Mouse (Mus musculus) erythroblast, embryonic 14.5 days (primary cell): ENCODE data around the gene Hnrnpul1. TPM values are rescaled to one million over a fixed set of nuclear protein-coding genes. Genes with fewer than 3 reads are reported as not detected.
"Not testable (repeated sequence)": the region's sequence is repeated elsewhere in the genome, so short reads cannot be mapped to it uniquely, and the experiment has no call there.

ENCODE experiments used
- H3K27me3 ChIP-seq: 2 replicates; pipeline ENCODE4 v1.6.1; 2012; ENCODE audit warnings: inconsistent platforms; ENCODE audit not compliant: control insufficient read depth
- H3K36me3 ChIP-seq: 2 replicates; pipeline ENCODE4 v1.6.1; 2012; ENCODE audit warnings: mild to moderate bottlenecking, inconsistent platforms; ENCODE audit not compliant: control insufficient read depth
- H3K4me1 ChIP-seq: 2 replicates; pipeline ENCODE4 v1.6.1; 2012; ENCODE audit warnings: inconsistent platforms; ENCODE audit not compliant: control insufficient read depth
- H3K4me3 ChIP-seq: replicated peaks from 2 replicates; pipeline ENCODE3; 2012; ENCODE audit warnings: moderate library complexity, mild to moderate bottlenecking, inconsistent platforms
- H3K9me3 ChIP-seq: 2 replicates; pipeline ENCODE4 v1.6.1; 2012; ENCODE audit warnings: low read length, inconsistent platforms, mixed read lengths; ENCODE audit not compliant: control insufficient read depth
- GATA1 ChIP-seq: IDR thresholded peaks from 2 replicates; pipeline ENCODE4 v1.6.1; 2012; ENCODE audit warnings: low read length, inconsistent platforms, mixed read lengths
- TAL1 ChIP-seq: IDR thresholded peaks from 3 replicates; pipeline ENCODE4 v1.6.1; 2012; ENCODE audit warnings: low read length, inconsistent platforms, mixed read lengths
- polyA plus RNA-seq: library from polyadenylated mRNA; stranded (reverse); fragments of >175 nt; gene quantifications from 2 replicates; pipeline ENCODE4 v1.2.3, GENCODE M21; 2012

The Hnrnpul1 gene
- polyA plus RNA-seq: 32.8 and 36.7 TPM in 2 replicates

DNA sequence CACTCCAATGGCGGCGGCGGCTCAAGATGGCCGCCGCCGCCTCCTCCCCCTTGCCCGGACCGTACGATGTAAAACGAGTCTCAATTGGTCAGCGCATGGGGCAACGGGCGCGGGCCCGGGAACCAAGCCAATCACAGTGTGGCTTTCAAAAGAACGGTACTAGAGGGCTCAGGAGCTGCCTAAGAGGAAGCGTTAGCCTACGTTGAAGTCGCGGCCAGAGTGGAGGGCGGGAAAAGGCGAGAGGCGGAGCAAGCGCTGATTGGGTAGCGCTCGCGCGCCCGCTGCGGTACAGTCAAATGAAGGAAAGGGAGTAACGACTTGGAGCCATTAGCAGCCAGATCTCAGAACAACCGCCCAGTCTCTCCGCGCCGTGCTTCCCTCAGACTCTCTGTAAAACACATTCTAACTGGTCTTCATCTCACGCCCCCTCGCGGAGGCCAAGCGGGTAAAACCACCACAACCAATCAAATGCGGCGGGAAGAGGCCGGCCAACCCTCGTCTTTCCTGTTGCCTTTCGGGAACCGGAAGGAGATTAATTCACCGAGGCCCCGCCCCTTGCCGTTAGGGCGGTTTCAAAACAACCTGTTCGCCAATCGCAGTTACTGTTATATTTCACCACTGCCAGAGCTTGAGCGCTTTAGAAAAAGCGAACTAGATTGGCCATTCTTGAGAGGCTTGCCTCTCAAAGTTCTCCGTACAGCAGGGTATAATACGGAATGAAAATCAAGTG lies at the start of gene Hnrnpul1:
Gene Hnrnpul1, minus strand, starts transcription at position 20 of the 730 bp plus-strand sequence.
- H3K4me3 ChIP-seq: peak within 1 kb of the TSS; percentile 100
- peaks cover 8% of the 10 kb centered on the region for H3K27me3 ChIP-seq
- H3K36me3 ChIP-seq: peaks cover 37% of the 10 kb centered on the region
- no peak for TF ChIP-seq GATA1
- TF ChIP-seq TAL1: no peak
- no peaks in the 10 kb centered on the region for H3K9me3 ChIP-seq
- H3K4me1 ChIP-seq: peaks cover 43% of the 10 kb centered on the region

DNA sequence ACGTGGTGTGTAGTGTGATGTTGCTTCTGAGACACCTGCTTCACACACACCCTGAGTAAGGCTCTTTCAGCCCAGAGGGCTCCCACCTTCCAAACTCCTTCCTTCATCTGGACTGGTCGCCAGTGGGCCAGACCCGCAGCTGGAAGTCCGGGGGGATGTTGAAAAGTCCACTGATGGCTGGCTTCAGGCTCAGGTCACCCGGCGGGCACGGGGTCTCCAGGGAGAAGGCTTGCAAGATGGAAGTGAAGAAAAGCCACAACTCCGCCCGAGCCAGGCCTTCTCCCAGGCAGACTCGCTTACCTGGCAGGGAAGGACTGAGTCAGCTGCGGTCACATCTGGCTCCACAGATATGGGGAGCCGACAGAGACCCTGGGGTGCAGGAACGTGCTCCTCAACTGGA lies 48.9 kb upstream of the Hnrnpul1 start:
- Histone ChIP-seq H3K9me3 (peaks cover 2% of the 10 kb centered on the region), H3K4me3 (no peak overlapping the region), H3K27me3 (no peaks in the 10 kb centered on the region), H3K4me1 (peaks cover 4% of the 10 kb centered on the region), H3K36me3 (no peaks in the 10 kb centered on the region)
- TF ChIP-seq TAL1 (no peak), GATA1 (no peak)

DNA sequence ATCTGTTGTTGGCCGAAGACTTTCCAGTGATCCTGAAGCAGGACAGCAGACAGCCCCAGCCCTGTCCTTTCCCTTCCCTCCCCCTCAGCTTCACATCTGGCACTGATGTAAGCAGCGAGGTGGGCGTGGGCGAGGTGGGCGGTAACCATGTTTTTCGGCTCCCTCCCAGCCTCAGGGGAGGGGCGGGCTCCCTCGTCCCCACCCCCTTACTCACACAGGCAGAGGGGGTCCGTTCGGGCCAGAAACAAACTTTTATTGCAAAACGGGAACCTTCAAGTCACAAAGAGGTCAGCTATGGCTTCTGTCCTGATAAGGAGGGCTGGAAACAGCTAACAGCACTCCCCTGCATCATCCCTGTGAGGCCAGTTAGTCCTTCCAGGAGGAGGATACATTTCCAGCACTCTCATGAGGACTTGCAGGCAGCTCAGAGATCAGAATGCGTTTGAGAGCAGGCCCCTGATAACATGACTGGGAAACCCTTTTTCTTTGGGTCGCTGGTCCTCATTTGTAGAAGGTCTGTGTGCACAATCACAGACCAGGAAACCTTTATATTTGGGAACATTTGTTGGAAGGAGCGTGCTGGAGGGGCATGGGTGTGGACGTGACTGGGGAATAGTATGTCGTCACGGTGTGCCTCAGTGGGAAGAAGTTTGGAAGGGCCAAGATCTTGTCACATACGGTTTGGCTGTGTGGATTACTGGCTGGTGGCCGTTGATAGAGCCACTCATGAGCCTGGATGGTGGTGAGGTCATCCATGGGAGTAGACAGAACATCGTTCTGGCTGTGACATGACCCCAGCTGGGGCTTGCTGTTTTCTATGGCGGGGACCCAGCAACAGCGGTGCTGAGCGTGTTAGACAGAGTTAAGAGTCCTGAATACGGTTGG lies 47.9 kb upstream of the Hnrnpul1 start:
- Histone ChIP-seq H3K9me3 (peaks cover 4% of the 10 kb centered on the region), H3K4me3 (no peak overlapping the region), H3K36me3 (no peaks in the 10 kb centered on the region), H3K4me1 (peaks cover 4% of the 10 kb centered on the region), H3K27me3 (no peaks in the 10 kb centered on the region)
- no peak for TF ChIP-seq TAL1
- TF ChIP-seq GATA1: no peak

DNA sequence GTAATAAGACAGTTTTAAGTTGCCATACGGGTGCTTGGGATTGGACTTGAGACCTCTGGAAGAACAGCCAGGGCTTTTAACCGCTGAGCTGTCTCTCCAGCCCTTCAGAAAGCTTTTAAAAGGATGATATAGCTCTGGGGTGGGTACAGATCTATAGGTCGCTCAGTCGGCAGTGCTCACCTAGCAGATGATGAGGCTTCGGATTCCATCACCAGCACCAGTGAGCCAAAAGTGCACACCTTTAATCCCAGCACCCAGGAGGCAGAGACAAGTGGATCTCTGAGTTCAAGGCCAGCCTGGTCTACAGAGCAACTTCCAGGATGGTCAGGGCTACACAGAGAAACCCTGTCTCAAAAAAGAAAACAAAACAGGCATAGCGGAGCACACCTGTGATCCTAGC lies 46.5 kb upstream of the Hnrnpul1 start:
- H3K4me3 ChIP-seq: no peak overlapping the region
- peaks cover 4% of the 10 kb centered on the region for H3K9me3 ChIP-seq
- H3K27me3 ChIP-seq: no peaks in the 10 kb centered on the region
- no peaks in the 10 kb centered on the region for H3K36me3 ChIP-seq
- H3K4me1 ChIP-seq: peaks cover 4% of the 10 kb centered on the region
- no peak for TF ChIP-seq GATA1
- TF ChIP-seq TAL1: no peak

DNA sequence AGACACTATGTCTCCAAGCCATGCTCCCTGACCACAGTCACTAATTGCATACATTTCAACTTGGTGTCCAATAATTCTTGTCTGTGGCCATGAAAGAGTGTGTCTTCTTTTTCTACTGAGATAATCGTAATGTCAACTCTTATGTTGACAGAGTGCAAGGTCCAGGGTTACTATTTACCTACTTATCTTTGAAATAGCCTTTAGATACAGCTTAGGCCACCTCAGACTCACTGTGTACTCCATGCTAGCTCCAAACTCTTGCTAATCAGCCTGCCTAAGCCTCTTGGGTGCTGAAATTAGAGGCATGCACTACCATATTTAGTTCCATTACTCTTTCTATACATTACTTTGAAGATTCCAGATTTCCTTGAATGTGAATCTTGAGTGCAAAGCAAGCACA lies 44.8 kb upstream of the Hnrnpul1 start:
- TF ChIP-seq TAL1: no peak
- no peak for TF ChIP-seq GATA1
- Histone ChIP-seq H3K9me3 (peaks cover 4% of the 10 kb centered on the region), H3K27me3 (no peaks in the 10 kb centered on the region), H3K4me3 (no peak overlapping the region), H3K4me1 (peaks cover 4% of the 10 kb centered on the region), H3K36me3 (no peaks in the 10 kb centered on the region)

DNA sequence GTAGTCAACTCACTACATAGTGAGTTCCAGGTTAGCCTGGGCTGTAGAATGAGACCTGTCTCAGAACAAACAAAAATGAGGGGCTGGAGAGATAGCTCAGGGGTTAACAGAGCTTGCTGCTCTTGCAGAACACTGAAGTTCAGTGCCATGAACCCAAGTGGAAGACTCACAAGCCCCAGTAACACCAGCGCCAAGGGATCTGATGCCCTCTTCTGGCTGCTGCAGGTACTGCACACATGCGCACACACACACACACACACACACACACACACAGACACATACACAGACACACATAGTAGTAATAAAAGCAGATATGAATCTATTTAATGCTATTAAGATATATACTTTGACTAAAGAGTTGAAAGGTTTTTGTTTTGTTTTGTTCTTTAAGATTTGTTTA lies 44.0 kb upstream of the Hnrnpul1 start:
- Histone ChIP-seq H3K4me1 (peaks cover 4% of the 10 kb centered on the region), H3K9me3 (peaks cover 4% of the 10 kb centered on the region), H3K4me3 (no peak overlapping the region), H3K36me3 (no peaks in the 10 kb centered on the region), H3K27me3 (no peaks in the 10 kb centered on the region)
- TF ChIP-seq TAL1 (no peak), GATA1 (no peak)

DNA sequence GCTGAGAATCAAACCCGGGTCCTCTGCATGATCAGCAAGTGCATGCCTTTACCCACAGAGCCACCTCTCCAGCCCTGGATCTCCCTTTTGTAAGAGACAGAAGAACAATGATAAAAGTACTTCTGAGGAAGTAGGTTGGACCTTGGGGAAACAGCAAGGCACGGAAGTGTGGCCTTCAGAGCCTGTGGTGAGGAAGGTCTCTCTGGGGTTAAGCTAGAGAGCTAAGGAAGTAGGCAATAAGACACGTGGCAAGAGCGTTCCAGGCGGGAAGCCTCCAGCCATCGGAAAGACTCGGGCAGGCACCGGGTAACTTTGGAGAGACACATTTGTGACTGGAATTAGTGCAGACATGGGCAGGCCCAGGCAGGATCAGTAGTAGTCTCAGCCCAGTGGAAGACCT lies 40.2 kb upstream of the Hnrnpul1 start:
- peaks cover 4% of the 10 kb centered on the region for H3K9me3 ChIP-seq
- H3K4me1 ChIP-seq: no peaks in the 10 kb centered on the region
- H3K4me3 ChIP-seq: no peak overlapping the region
- no peaks in the 10 kb centered on the region for H3K27me3 ChIP-seq
- H3K36me3 ChIP-seq: no peaks in the 10 kb centered on the region
- TF ChIP-seq TAL1 (no peak), GATA1 (no peak)

DNA sequence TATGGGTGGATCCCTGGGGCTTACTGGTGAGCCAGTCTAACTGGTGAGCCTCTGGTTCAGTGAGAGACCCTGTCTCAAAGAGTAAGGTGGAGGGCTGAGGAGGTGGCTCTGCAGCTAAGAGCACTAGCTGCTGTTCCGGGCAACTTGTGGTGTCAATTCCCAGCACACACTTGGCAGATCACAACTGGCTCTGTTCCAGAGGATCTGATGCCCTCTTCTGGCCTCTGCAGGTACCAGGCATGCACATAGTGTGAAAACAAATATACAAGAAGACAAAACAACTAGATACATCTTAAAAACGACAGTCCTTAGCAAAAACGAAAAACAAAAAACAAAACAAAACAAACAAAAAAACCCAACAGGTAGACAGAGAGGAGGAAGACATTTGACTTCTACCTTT lies 39.1 kb upstream of the Hnrnpul1 start:
- Histone ChIP-seq H3K9me3 (peaks cover 4% of the 10 kb centered on the region), H3K4me1 (no peaks in the 10 kb centered on the region), H3K27me3 (peaks cover under 1% of the 10 kb centered on the region; the same call in 1 of the 2 replicates), H3K36me3 (no peaks in the 10 kb centered on the region), H3K4me3 (no peak overlapping the region)
- no peak for TF ChIP-seq TAL1
- no peak for TF ChIP-seq GATA1

DNA sequence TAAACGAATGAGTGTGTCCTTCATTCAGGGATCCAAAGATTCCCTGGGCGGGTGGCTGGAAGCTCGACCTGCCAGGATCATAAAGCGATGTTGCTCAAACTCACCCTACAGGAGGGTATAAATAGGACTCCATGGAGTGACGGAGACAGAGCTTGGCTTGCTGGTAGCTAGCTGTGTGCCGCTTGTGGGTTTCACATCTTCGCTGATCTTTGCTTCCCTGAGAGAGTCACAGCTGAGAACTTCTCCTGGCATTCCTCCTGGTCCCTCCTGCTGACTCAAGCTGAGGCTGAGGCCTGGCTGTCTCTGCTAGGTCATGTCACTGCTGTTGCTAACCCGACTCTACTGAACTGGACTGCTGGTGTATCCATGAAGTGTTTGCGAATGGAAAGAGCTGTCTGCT lies 38.4 kb upstream of the Hnrnpul1 start:
- H3K36me3 ChIP-seq, H3K4me3 ChIP-seq, H3K27me3 ChIP-seq, H3K4me1 ChIP-seq, H3K9me3 ChIP-seq: not testable (repeated sequence)
